Mouse (Mus musculus) urinary bladder, postnatal 4 days (tissue): ENCODE data around the gene Pbsn.
"Not testable (repeated sequence)": the region's sequence is repeated elsewhere in the genome, so short reads cannot be mapped to it uniquely, and the experiment has no call there.

Experiments
- DNase-seq, 2 experiments: peaks; one replicate each; pipeline ENCODE4 v3.0.0; 2021 to 2022; ENCODE audit warnings: low spot score in 2 of 2

The Pbsn gene

GRCm38 (mm10) chrX:77853523-77853922, at the start of gene Pbsn:
Gene Pbsn, minus strand, starts transcription at chrX:77853623.
- no peak for DNase-seq

DNA sequence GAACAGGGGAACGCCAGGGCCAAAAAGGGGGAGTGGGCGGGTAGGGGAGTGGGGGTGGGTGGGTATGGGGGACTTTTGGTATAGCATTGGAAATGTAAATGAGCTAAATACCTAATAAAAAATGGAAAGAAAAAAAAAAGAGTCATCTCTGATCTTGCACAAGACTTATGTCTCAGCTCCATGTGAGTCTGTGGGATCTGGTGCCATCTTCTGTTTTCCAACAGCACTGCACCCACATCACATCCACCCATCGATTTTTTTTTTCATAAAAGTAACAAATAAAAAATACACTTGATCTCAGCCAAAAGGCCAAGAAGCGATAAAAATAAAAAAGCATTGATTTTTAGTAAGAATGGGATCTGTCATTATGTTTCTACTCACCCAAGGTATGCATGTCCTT, 26.6 kb upstream of the Pbsn start:
- not testable (repeated sequence) for DNase-seq

DNA sequence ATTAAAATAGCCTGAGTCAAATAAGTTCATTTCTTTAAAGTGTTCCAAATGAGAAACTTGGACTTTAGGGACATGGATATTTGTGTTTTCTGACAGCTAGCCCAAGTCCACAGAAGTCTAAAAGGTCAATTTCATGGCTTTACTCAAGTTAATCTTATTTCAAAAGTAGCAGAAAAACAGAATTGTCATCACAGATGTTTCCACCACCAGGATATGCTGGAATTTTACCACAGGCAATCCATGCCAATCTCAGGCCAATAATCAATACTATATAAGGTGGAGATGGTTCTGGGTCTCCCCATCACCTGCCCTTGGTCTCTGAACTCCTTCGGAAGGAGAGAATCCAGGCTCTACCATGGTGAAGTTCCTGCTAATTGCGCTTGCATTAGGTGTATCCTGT, 11.0 kb upstream of the Pbsn start, which contains the start of gene Gm14744:
Gene Gm14744, plus strand, starts transcription at position 301 of the 400 bp plus-strand sequence.
- DNase-seq, result not testable (repeated sequence)

GRCm38 (mm10) chrX:77812031-77812430, 41.4 kb downstream of the Pbsn start:
- DNase-seq, result no peak

GRCm38 (mm10) chrX:77810608-77811206, 42.7 kb downstream of the Pbsn start:
- DNase-seq, result peak; percentile 19 to 61

- no peak for DNase-seq
Measured at GRCm38 (mm10) chrX:77808602-77809001, 44.8 kb downstream of the Pbsn start.

- no peak for DNase-seq
Measured at GRCm38 (mm10) chrX:77802293-77802692, 51.1 kb downstream of the Pbsn start.

DNA sequence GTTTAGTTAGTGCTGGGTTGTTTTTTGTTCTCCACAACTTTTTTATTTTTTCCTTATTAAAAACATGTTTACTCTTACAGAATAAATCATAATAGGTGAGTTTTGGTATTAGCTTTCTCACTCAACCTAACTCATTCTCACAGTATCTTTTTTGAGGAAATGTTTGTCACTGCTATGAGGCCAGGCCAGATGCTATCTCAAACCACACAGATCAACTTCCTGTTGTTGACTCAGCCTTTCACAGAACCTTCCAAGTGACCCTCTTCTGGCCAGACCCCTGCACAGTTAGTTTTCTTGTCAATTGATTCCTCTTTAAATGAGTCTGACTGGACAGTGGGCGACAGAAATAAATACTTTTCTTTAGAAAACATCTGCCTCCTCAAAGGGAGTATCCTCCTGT, 51.9 kb downstream of the Pbsn start:
- DNase-seq, result no peak

GRCm38 (mm10) chrX:77799554-77799953, 53.9 kb downstream of the Pbsn start:
- no peak for DNase-seq

DNA sequence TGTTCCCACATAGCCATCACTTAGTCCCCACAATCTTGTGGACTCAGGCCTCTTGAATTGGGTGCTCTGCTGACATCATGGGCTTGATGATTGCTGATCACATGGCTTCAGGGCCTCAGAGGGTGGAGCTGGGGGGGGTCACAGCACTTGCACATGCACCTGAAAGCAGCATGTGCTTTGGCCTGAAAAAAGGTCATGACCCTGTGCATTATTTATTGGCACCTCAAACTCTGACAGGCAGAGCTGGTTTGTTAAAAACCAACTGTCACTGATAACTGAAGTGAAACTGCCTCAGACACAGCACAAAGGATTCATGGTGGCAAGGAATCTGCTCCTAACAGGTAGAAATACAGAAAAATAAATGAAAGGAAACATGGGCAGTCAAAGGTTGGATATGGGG, 55.6 kb downstream of the Pbsn start:
- no peak for DNase-seq

- DNase-seq, result no peak
Measured at GRCm38 (mm10) chrX:77796916-77797315, 56.5 kb downstream of the Pbsn start.

GRCm38 (mm10) chrX:77796238-77796835, 57.1 kb downstream of the Pbsn start, which contains the start of gene Prkx:
Gene Prkx, minus strand, starts transcription at chrX:77796278.
- peak in 1 of 2 experiments; percentile 42 for DNase-seq

DNA sequence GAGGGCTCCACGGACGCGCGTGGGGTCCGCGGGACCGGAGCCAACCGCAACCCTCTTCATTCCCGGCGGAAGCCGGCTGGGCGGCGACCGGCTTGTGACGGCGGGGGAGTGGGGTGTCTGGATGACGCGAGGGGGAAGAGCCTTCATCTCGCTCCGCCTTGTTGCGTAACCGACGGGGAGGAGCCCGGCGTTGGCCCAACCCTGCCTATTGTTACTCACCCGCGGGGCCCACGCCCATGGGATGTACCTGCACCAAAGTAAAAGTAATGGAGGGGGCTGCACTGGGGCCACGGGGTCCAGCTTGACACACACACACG, 57.6 kb downstream of the Pbsn start:
- DNase-seq, result peak; percentile 81 to 90

- peak in 1 of 2 experiments; percentile 15 for DNase-seq
Measured at GRCm38 (mm10) chrX:77794962-77795857, 58.2 kb downstream of the Pbsn start.

DNA sequence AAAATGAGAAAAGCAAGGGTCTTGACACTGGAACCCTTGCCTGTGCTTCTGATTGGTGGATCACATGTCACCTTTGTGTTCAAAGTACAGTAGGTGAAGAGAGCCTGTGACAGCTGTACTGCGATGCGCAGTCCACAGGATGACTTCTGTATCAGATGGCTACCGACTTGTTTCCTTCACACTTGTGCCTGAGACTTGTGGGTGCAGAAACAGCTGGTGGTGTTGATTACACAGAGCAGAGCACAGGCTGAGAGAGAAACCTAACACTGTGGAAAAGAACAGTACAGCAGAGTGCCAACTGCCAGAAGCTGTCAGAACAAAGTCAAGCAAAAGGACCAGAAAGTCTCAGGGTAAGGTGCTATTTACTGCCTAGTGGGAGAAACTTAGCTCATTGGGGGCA, 64.7 kb downstream of the Pbsn start:
- DNase-seq, result no peak
